Comparison of ENCODE assay signal across 12 mouse cellular contexts in genomic region chr14:26507361-26507760, GRCm38 (mm10). TPM values are rescaled to one million over a fixed set of nuclear protein-coding genes. Genes with fewer than 3 reads are reported as not detected.
DNase-seq lines count a peak whose midpoint lies in the region.
"Had no signal": no experiment of that assay in that cellular context is flagged by ENCODE, and none has a peak within 500 bp of the region (broad histone marks: within the 10 kb centered on the region; RNA-seq: fewer than 3 reads in every experiment).

No protein-coding gene starts in this region.

- peak; percentile 26 for DNase-seq in lung, postnatal 25 days (ENCODE audit: low spot score)
- DNase-seq in lung, postnatal 4 days = no peak
- peak; percentile 32 for DNase-seq in R1 (ENCODE audit: low read depth, low spot score)
- DNase-seq in fibroblast of lung, adult 2 months (ENCODE audit: low read depth) = peak; percentile 63
- DNase-seq in frontal cortex, postnatal 14 days (ENCODE audit: low spot score in 2 of 2) = no peak
- no peak for DNase-seq in layer of hippocampus, adult 8-10 months (ENCODE audit: low spot score in 2 of 2)
- DNase-seq in heart, adult 9 months (ENCODE audit: low spot score in 2 of 2) = no peak
- DNase-seq: cerebellum, adult 9-11 months; heart, postnatal 14 days; kidney, adult 2 months; kidney, postnatal 14 days; right cerebral cortex, postnatal 25 days had no signal

RNA-seq across cellular contexts. Expression of gene Slmap, which starts 27.4 kb away (rescaled TPM):
- total RNA-seq in layer of hippocampus, adult 8-10 months (2022) = 100 to 1,000 TPM in 2 of 4 experiments, 10 to 100 TPM in 2; 93.5 to 105 (median 101) TPM

Comparison
In these comparisons a context has a peak if more than half of its experiments do, and no peak if none do; other contexts are left out.
1. DNase-seq: peak in lung, postnatal 25 days (single experiment), R1 (single experiment) and fibroblast of lung, adult 2 months (single experiment); none in lung, postnatal 4 days (0 of 2), frontal cortex, postnatal 14 days (0 of 2), layer of hippocampus, adult 8-10 months (0 of 2) and heart, adult 9 months (0 of 2).